Mouse (Mus musculus) CD4-positive, CD25-positive, alpha-beta regulatory T cell, adult 2 months (primary cell): Measurements from ENCODE around the gene Wee1.
"Not testable (repeated sequence)": the region's sequence is repeated elsewhere in the genome, so short reads cannot be mapped to it uniquely, and the experiment has no call there.

ENCODE experiments used
- DNase-seq: peaks from one replicate; pipeline ENCODE4 v3.0.0-alpha.2; 2012; ENCODE audit warnings: low read depth, low spot score

Wee1 gene

DNA sequence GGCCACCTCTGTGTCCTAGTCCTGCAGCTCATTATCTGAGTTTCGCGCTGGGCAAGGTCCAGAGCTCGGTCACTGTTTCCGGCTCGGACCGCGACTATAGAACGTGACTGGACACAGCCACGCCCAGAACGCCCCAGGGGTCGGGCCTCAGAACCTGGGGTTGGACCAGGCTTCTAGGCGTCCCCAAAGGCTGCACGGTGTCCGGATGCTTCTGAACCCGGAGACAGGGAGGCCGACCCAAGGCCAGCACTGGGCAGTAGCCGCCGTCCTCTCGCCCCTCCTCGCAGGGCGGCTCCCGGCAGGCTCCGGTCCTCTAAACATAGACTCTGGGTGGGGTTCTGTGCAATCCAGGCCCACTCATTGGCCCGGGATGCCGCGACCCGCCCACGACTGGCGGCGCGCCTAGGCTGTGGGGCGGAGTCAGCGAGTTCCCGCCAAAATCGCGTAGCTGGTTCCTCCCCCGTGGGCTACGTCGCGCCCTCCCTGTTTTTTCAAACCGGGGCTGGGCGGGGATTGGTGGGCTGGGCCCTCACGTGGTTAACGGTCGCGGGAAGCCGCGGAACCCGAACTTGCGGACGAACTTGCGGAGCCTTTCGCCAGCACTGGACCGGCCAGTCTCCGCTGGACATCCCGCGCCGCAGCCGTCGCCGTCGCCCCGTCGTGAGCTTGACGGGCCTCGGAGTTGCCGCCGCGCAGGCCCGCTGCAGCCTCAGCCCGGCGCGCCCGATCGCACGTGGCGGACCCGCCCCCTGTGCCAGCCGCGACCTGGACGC, at the start of gene Wee1:
TSS of gene Wee1 (plus strand) at position 531 of the 773 bp plus-strand sequence.
- DNase-seq, result peak; percentile 98

DNA sequence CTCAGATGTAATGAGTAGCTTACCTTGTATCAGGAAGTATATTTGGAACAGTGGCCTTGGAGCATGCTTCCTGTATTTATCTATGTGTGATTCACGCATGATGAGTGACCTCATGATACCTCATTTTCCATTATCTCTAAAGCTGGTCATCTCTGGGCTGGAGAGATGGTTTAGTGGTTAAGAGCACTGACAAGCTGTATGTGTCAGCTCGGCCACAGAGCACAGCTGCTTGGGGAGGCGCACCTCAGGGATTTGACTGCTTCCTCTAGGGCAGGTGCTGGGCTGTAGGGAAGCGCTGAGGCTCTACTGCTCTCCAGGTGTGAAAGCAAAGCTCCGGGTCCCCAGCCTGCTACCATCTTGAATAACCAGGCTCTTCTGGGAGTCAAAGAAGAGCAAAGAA, 43.7 kb upstream of the Wee1 start:
- no peak for DNase-seq

DNA sequence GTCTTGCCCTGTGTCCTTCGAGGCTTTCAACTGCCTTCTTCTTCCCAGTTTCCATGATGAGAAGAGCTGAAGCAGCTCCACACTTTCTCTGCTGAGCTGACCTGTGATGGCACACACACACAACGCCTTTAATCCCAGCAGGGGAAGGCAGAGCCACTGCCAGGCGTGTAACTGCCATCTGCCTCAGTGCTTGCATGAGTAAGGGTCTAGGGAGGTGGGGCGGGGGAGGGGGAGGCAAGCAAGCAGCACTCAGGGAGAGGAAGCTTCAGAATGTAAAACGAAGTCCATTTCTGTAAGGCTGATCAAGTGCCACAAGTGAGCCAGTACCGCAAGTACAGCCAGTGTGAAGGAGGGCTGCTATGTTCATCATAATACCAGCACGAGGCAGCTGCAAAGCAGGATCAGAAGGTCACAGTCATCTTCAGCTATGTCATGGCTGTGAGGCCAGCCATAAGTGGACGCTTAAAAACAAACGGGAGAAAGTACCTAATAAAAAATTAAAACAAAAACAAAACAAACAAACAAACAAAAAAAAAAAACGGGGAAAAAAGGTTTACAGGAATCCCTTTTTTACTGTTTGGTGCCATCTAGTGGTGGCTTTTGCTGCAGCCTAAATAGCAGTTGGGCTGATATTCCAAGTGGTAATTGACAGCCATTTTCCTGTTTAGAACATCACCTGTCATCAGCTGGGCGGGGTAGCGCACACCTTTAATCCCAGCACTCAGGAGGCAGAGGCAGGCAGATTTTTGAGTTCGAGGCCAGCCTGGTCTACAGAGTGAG, 38.3 kb upstream of the Wee1 start:
- peak; percentile 75 for DNase-seq

DNA sequence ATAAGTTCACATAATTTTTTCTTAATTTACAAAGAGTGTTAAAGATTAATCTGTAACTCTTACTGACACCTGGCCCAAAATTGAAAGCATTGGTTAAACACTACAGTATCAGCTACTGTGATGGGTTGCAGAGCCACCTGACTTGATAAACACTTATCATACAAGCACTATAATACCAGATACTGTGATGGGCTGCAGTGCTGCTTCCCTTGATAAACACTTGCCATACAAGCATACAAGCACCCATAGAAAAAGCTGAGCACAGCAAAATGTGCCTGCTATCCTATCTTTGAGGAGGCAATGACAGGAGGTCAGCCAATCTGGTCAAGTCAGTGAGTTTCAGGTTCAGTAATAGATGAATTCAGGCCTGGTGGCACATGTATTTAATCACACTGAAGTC, 36.6 kb upstream of the Wee1 start:
- DNase-seq, result no peak

DNA sequence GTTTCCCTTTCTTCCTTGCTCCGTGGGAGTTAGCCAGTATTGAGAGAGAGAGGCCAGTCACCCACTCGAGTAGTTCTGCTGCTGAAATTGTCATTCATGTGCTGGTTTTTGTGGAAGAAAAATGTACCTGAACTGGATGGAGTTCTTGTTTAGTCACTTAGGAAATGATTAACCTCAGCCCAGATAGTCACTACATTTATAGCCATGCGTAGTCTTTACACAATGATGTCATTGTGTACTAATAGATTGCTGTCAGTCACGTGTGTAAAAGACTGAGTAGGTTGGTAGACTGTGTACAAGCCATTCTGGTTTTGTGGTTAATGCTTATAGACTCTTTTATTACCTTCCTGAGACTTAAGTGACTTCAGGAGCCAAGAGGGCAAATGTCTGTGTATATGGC, 33.9 kb upstream of the Wee1 start:
- DNase-seq, result no peak

DNA sequence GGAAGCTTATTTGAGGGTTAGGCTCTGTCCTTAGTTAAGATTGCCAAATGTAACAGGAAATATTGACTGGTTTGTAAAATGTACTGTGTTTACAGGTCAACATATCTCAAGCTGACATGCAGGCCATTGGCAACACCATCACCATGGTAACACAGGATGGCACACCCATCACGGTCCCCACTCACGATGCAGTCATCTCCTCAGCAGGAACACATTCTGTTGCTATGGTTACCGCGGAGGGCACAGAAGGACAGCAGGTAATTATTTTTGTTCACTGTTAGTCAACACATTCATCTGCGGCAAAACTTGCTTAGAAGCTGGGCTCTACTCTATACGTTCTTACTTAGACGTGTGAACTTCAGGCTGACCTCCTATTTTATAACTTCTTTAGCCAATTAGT, 30.2 kb upstream of the Wee1 start:
- DNase-seq, result peak; percentile 11

DNA sequence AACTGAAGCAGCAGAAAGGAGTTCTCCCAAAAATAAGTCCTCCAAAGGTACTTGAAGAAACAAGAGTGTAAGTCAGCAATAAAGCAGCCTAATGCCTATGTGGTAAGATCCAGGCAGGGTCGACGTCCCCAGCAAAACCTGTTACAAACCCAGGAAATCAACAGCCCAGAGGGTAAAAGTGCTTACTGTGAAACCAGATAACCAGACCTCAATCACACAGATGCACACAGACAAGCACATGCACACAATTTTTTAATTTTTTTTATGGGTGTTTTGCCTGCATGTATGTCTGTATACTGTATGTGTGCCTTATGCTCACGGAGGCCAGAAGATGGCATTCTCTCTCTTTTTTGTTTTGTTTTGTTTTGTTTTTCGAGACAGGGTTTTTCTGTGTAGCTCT, 25.5 kb upstream of the Wee1 start:
- DNase-seq, result no peak

DNA sequence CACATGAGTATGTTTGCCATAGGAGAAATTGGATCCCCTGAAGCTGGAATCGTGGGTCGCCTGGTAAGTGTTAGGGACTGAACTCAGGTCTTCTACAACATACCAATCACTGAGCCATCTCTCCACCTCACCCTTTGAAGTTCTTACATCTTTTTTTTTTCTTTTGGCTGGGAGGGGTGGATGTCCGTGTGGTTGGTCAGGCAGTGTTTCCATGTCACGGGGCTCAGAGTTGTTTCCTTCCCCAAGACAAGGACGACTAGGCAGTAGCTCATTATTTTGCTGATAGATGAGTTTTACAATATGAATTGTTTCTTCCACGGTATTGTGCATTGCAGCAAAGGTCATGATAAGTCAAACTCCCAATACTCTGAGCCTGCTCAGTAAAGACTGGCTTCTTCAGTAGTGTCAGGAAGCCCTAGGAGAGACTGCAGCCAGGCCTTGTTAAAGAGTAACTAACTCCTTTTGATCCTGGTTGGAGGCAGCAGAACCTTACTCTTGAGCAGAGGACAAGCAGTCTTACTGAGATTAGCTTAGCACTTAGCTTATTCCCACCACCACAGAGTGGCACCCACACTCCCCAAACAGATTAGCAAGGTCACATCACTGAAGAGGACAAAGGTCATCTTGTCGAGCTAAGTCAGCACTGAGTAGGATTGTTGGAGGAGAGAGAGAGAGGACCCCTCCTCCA, 24.6 kb upstream of the Wee1 start:
- DNase-seq, result no peak

DNA sequence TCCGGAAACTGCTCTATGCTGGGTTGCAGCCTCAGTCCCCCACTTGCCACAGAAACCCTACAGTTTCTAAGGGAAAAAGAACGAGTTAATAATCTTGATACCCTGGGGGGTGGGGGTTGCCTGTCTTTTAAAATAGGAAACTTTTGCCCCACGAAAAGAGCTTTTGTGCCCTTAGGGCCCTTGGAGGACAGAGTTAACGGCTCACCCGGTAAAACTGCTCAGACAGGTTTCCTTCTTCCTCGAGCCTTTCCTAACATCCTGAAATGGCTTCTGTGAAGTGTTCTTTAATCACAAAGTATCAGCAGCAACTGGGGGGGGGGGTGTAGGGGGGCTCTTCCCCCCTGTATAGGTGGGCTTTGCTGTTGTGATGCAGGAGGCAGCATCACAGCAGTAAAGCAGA, 21.0 kb upstream of the Wee1 start:
- no peak for DNase-seq

DNA sequence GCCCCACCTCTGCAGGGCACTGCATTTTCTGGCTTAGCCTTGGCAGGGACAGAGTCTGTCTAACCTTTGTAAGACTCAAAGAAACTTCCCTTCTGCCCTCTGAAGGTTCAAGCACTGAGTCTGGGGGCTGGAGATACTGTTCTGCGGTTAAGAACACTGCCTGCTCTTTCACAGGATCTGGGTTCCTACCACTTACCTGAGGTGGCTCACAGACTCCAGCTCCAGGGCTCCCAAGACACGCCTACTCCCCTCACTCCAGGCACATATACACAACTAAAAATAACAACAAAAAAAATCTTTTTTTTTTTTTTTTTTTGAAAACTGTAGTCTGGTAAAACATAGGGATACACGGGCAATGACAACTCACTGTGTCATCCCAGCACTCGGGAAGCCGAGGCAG, 20.6 kb upstream of the Wee1 start:
- DNase-seq, result no peak

DNA sequence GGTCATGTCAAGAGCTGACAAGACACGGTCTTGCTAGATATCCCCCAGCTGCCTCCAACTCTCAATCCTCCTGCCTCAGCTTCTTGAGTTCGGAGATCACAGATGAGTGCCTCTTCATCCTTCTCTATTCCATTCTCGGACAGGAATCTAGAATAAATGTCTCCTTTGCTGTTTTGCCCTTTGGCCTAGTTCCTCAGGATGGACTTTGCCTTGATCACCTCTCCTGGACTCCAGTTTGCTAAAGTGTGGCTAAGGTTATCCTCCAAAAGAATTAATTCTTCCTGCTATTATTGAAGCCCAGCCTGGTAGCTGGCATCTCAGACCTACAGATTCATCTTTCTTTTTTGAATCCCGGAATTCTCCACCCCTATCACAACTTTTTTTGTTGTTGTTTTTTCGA, 16.8 kb upstream of the Wee1 start:
- DNase-seq, result no peak

DNA sequence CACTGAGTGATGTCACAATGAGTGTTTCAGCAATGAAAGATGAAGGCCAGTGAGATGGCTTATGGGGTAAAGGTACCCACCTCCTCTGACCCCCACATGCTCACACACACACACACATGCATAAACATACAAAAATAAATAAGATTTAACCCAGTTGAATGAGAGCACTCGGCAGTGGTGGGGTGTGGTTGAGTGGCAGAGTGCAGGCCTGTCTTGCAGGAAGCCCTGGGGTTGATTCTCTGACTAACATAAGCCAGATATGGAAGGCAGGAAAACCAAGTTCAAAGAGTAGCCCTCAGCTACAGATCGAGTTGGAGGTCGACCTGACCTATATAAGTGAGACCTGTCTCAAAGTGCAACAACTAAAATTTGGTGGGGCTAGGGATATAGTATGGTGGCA, 15.2 kb upstream of the Wee1 start:
- no peak for DNase-seq

DNA sequence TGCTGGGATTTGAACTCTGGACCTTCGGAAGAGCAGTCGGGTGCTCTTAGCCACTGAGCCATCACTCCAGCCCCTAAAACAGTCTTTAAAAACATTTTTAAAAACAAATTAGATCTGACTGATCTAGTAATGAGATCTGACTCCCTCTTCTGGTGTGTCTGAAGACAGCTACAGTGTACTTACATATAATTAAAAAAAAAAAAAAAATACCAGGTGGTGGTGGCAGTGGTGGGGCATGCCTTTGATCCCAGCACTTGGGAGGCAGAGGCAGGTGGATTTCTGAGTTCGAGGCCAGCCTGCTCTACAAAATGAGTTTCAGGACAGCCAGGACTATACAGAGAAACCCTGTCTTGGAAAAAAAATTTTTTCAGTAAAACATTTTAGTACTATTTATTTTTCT, 13.3 kb upstream of the Wee1 start:
- DNase-seq, result not testable (repeated sequence)

DNA sequence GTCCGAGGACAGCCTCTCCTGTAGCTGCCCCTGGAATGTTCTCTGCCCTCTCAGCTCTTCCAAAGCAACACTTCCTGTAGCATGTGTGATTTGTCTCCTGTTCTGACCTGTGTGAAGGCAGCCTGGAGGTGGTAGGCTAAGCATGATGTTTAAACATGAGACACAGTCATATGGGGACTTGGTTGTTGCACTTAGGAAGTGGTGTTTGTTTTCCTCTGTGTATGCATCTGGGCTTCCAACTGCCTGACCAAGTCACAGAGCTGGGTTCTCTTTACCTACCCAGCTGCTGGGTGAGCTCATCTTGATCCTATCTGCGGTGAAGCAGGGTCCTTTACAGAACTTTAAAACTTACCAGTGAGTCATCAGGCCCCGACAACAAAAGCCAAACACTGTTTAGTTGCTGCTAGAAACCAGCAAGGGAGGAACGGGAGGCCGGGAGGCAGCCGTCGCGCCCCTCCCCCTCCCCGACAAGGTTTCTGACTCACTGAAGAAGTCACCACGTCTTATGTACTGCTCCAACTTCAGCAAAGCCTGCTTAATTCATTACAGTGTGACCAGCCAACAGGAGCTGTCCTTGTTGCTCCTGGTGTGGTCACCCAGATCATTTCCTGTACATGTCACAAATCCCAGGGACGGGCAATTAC, 12.8 kb upstream of the Wee1 start:
- peak; percentile 80 for DNase-seq

DNA sequence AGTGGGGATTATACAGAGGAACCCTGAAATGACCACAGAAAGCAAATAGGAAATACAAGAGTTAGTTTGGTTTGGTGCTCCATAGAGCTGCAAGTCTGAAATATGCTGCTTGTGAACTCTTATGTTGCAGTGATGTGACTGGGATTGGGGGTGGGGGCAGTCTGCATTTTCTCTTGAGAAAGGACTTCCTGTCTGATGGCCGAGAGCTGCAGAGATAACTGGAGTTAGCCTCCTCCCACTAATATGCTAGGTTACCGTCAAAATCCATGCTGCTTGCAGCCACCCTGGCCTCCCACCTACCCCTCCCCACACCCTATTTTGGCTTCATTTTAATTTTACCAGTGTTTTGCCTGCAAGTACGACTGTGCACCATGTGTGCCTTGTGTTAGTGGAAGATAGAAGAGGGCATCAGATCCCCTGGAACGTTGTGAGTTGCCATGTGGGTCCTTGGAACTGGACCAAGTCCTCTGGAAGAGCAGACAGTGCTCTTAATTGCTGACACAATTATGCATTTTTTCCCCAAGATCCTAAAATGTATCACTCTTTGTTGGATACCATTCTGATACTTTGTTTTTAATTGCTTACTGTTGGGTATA, 11.7 kb upstream of the Wee1 start:
- DNase-seq, result peak; percentile 10

DNA sequence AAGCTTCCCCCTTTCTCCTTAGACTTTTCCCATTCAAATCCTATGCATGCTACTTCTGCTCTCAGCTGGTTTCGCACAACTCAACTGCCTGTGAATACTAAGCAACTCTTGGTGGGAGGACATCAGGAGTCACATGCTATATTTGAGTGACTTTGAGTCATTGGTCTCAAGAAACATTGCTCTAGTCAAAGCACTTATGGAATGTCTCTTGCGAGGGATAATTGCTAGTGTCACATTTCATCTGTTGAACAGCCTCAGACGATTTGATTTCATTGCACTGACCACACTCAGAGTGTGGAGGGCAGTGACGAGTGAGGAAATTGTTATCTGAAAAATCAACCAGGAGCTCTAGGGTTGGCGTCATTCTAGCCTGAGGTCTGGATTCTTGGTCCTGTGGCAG, 7.1 kb upstream of the Wee1 start:
- no peak for DNase-seq

DNA sequence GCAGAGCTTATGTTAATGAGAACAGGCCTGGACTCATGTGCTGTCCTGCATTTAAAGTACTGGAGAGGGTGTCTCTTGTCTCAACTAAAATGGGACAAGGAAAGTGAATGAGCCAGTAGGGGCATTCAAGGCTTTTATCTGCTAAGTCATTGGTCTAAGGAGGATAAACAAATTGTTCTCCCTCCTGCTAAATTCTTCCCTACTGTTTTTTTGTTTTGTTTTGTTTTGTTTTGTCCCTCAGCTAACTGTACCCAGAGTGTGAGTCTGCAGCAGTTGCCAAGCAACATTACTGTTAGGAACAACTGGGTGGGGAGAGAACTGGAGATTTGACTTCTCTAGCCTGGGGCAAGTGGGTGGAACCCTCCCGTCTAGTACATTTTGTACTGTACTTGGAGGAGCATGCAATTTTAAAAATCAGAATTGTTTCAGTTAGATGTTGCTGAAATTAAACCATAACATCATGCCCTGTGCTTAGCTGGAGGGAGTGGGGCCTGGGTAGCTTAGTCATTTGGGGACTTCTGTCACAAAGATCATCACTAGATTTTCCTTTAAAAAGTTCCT, 5.0 kb upstream of the Wee1 start:
- DNase-seq, result no peak

DNA sequence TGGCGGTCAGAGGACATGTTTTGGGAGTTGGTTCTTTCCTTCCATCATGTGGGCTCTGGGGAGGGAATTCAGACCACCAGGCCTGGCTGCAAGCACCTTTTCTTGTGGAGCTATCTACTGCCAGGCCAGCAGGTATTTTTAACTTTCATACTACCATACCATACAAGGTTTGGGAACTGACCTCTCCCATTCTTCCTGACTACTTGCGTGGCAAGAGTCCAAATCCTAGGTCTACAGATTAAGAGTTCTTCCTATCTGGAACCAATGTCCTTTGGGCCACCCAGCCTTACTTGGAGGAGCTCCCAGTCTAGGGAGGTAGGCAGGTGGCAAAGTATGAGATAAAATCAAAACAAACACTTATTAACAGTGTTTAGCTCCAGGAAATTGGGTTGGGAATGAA, 3.4 kb upstream of the Wee1 start:
- DNase-seq, result no peak

DNA sequence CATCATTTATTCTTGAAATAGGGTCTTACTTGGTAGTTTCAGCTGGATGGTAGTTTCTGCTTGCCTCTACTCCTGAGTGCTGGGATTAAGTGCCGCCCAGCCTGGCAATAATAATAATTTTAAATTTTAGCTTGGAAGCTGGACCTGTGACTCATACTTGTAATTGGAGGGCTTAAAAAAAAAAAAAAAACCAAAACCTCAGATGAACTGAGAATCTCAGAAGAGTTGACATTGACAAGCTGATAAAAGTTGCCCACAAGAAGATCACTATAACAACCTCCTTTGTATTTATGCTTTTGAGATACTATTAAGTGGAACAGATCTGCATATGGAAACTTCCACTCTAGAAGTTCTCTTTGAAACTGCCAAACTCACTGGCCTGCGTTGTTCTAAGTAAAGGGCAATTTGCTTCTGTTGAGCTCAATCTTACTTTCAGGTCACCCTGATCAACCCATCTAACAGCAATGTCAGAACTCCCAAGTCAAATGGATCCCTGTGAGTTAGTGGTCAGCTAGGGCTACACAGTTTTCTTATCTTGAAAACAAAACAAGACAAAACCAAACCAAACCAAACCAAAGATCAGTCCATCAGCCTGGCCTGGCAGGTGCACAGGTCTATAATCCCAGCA, 1.6 kb upstream of the Wee1 start:
- peak; percentile 27 for DNase-seq

DNA sequence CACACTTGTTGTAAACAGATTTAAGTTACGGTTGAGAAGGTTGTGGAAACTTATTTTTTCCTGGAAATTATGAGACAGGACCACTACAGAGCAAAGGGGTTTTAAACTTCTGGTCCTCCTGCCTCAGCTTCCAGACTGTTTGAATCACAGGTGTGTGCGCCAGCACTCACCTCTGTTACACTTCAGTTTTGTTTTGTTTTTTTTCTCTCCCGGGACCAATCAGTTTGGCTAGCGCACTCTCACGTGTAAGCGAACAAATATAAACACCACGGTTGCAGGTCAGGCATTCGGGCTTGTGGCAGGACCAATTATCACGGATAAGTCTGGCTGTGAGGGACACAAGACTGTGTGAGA, 707 bp upstream of the Wee1 start:
- no peak for DNase-seq

DNA sequence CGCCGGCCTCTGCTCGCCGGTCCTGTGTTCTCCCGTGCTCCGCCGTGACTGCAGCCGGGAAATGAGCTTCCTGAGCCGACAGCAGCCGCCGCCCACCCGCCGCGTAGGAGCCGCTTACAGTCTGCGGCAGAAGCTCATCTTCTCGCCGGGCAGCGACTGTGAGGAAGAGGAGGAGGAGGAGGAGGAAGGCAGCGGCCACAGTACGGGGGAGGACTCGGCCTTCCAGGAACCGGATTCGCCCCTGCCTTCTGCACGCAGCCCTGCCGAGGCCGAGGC, 381 bp downstream of the Wee1 start:
- DNase-seq, result no peak
